Mouse (Mus musculus): ENCODE measurements around the gene Sbf1. TPM values are rescaled to one million over a fixed set of nuclear protein-coding genes. Genes with fewer than 3 reads are reported as not detected.
A peak's percentile ranks its signal among the peaks of the same experiment; 100 is the strongest.

Gene Sbf1
- polyA plus RNA-seq, 1 experiment from 2014 or later: 95.5 TPM

DNA sequence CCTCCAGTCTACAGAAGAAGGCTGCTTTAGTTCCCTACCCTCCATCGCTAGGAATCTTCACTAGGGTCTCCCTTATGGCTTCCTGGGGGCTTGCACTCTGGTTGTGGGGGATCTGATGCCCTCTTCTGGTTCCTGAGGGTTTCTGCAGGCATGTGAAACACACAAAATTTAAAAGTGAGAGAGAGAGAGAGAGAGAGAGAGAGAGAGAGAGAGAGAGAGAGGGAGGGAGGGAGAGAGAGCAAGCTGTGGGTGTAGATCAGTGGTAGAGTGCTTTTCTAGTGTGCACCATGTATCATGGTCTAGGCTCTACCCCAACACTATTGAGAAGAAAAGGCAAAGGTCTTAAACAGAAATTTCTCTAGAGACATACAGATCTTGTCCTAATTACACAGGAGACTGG lies 26.6 kb upstream of the Sbf1 start:
- Histone ChIP-seq H3K9me3 (replicated peaks) (no peaks in the 10 kb centered on the region), H3K4me3 (no peak overlapping the region), H3K27ac (no peak overlapping the region), H3K27me3 (no peaks in the 10 kb centered on the region), H3K9ac (no peak overlapping the region), H3K4me1 (no peaks in the 10 kb centered on the region), H3K4me2 (replicated peaks) (no peak overlapping the region), H3K36me3 (no peaks in the 10 kb centered on the region)
- no peak for ATAC-seq (ENCODE audit: low FRiP score)
- WGBS: 41% methylated on average over 1 of the region's 1 CpGs

- Histone ChIP-seq H3K9me3 (replicated peaks) (no peaks in the 10 kb centered on the region), H3K36me3 (no peaks in the 10 kb centered on the region), H3K4me1 (no peaks in the 10 kb centered on the region), H3K4me2 (replicated peaks) (no peak overlapping the region), H3K27me3 (no peaks in the 10 kb centered on the region), H3K4me3 (no peak overlapping the region), H3K9ac (no peak overlapping the region), H3K27ac (no peak overlapping the region)
- no peak for ATAC-seq (ENCODE audit: low FRiP score)
- WGBS: 77% methylated on average over 3 of the region's 3 CpGs
Observed at GRCm38 (mm10) chr15:89340136-89340535, 25.0 kb upstream of the Sbf1 start.

- no peaks in the 10 kb centered on the region for H3K4me1 ChIP-seq
Observed at GRCm38 (mm10) chr15:89339696-89340095, 24.6 kb upstream of the Sbf1 start.

GRCm38 (mm10) chr15:89336422-89336821 lies 21.3 kb upstream of the Sbf1 start:
- no peak overlapping the region for H3K9ac ChIP-seq
- no peak overlapping the region for H3K4me2 ChIP-seq (replicated peaks)
- H3K9me3 ChIP-seq (replicated peaks): no peaks in the 10 kb centered on the region
- H3K27me3 ChIP-seq: no peaks in the 10 kb centered on the region
- no peaks in the 10 kb centered on the region for H3K36me3 ChIP-seq
- no peaks in the 10 kb centered on the region for H3K4me1 ChIP-seq
- no peak overlapping the region for H3K27ac ChIP-seq
- 83% methylated on average over 14 of the region's 14 CpGs for WGBS
- no peak overlapping the region for H3K4me3 ChIP-seq
- no peak for ATAC-seq (ENCODE audit: low FRiP score)

More at GRCm38 (mm10) chr15:89339696-89340095, 24.6 kb upstream of the Sbf1 start:
- WGBS: 90% methylated on average over 2 of the region's 2 CpGs
- no peak for ATAC-seq (ENCODE audit: low FRiP score)
- H3K36me3 ChIP-seq: no peaks in the 10 kb centered on the region
- no peak overlapping the region for H3K27ac ChIP-seq
- H3K4me3 ChIP-seq: no peak overlapping the region
- H3K9ac ChIP-seq: no peak overlapping the region
- no peak overlapping the region for H3K4me2 ChIP-seq (replicated peaks)
- H3K27me3 ChIP-seq: no peaks in the 10 kb centered on the region
- no peaks in the 10 kb centered on the region for H3K9me3 ChIP-seq (replicated peaks)

GRCm38 (mm10) chr15:89334774-89335537 lies 19.8 kb upstream of the Sbf1 start:
- H3K27ac ChIP-seq: no peak overlapping the region
- 84% methylated on average over 17 of the region's 17 CpGs for WGBS

GRCm38 (mm10) chr15:89334271-89334670 lies 19.2 kb upstream of the Sbf1 start, which contains the start of gene Miox:
Miox (plus strand) TSS chr15:89334398.
- H3K4me3 ChIP-seq: no peak within 1 kb of the TSS
- no peak within 1 kb of the TSS for H3K27ac ChIP-seq
- WGBS: 94% methylated on average over 7 of the region's 7 CpGs
- no peaks in the 10 kb centered on the region for H3K36me3 ChIP-seq
- ATAC-seq (ENCODE audit: low FRiP score): no peak
- no peaks in the 10 kb centered on the region for H3K9me3 ChIP-seq (replicated peaks)
- H3K9ac ChIP-seq: no peak within 1 kb of the TSS; the same call in 1 of the 2 replicates
- no peak within 1 kb of the TSS for H3K4me2 ChIP-seq (replicated peaks)
- H3K27me3 ChIP-seq: no peaks in the 10 kb centered on the region
- no peaks in the 10 kb centered on the region for H3K4me1 ChIP-seq

More at GRCm38 (mm10) chr15:89334774-89335537, 19.8 kb upstream of the Sbf1 start:
- H3K9ac ChIP-seq: no peak overlapping the region; the same call in 1 of the 2 replicates
- no peak overlapping the region for H3K4me2 ChIP-seq (replicated peaks)
- H3K9me3 ChIP-seq (replicated peaks): no peaks in the 10 kb centered on the region
- no peak for ATAC-seq (ENCODE audit: low FRiP score)
- H3K36me3 ChIP-seq: no peaks in the 10 kb centered on the region
- H3K4me1 ChIP-seq: no peaks in the 10 kb centered on the region
- H3K27me3 ChIP-seq: no peaks in the 10 kb centered on the region
- H3K4me3 ChIP-seq: no peak overlapping the region

- WGBS: 61% methylated on average over 5 of the region's 5 CpGs
- Histone ChIP-seq H3K9ac (no peak overlapping the region), H3K27ac (no peak overlapping the region), H3K4me2 (replicated peaks) (no peak overlapping the region), H3K27me3 (peaks cover 15% of the 10 kb centered on the region), H3K36me3 (no peaks in the 10 kb centered on the region), H3K4me1 (peaks cover 5% of the 10 kb centered on the region; the same call in 1 of the 2 replicates), H3K4me3 (no peak overlapping the region), H3K9me3 (replicated peaks) (no peaks in the 10 kb centered on the region)
- no peak for ATAC-seq (ENCODE audit: low FRiP score)
Observed at GRCm38 (mm10) chr15:89326441-89326840, 11.3 kb upstream of the Sbf1 start.

DNA sequence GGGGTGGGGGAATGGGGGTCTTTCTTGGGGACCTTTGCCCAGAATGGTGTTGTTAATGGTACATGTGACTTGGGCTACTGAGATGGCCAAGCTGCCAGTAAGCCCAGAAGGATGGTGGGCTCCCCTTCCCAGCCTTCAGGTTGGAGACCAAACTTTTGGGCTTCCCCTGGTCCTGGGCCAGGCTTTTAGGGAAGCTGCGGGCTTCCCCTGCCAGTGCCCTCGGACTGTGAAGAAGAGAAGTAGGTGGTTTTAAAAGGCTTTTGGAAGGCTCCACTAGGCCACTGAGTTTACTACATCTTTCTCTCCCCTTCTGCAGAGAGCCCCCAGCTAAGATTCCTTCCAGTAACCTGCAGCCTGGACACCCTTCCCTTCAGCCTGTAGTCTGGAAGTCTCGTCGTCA lies 8.5 kb upstream of the Sbf1 start:
- no peak for ATAC-seq (ENCODE audit: low FRiP score)

DNA sequence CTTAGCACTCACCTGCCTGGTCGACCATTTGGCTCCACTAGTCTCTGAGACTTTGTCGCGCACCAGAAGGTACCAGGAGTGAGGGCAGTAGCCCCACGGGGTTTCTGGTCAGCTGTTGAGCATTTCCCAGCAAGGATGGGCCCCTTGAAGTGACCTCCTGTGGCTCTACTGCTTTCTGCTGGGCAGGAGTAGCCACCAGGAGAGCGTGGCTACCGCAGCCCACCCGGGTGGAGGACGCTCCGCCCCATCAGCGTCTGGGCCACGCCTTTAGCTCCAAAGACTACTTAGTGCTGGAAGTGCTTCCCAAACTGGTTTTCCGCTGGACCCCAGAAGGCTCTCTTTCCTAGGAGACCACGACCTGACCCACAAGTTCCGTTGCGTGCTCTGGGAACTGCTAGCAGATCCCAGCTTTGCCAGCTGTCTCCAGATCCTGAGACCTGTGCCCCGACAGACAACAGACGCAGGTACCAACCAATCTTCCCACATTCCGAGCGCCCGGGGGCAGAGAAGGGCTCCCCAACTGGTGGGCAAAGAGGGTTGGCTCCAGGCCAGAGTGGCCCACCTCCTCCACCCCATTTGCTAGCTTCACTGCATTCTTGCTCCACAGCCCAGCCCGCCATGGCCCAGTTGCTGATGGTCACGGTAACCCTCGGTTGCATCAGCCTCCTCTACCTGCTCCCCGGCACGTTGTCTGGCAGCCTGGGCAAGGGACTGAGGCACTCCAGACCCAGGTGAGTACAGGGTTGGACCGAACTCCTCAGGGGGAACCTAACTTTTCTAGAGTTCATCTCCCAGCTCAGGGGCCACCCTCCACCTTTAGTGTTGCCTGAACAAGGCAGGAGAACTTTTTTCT lies 7.8 kb upstream of the Sbf1 start, which contains the start of gene Adm2:
TSS of gene Adm2 (plus strand) at position 51 of the 853 bp plus-strand sequence.
- no peak for ATAC-seq (ENCODE audit: low FRiP score)
- Histone ChIP-seq H3K4me2 (replicated peaks) (peak within 1 kb of the TSS; percentile 32), H3K4me3 (no peak within 1 kb of the TSS; the same call in 1 of the 2 replicates), H3K27me3 (peaks cover 15% of the 10 kb centered on the region), H3K9ac (0 out of 2 replicates have a peak within 1 kb of the TSS, but pooled peaks have one; percentile 44), H3K4me1 (peaks cover 5% of the 10 kb centered on the region; the same call in 1 of the 2 replicates), H3K9me3 (replicated peaks) (no peaks in the 10 kb centered on the region), H3K27ac (no peak within 1 kb of the TSS), H3K36me3 (no peaks in the 10 kb centered on the region)
- 8% methylated on average over 26 of the region's 26 CpGs for WGBS

More for the DNA sequence above, 8.5 kb upstream of the Sbf1 start:
- no peak overlapping the region for H3K27ac ChIP-seq
- H3K27me3 ChIP-seq: peaks cover 15% of the 10 kb centered on the region
- no peak overlapping the region for H3K9ac ChIP-seq
- H3K4me2 ChIP-seq (replicated peaks): no peak overlapping the region
- H3K4me1 ChIP-seq: peaks cover 5% of the 10 kb centered on the region; the same call in 1 of the 2 replicates
- WGBS: 87% methylated on average over 4 of the region's 4 CpGs
- H3K36me3 ChIP-seq: no peaks in the 10 kb centered on the region
- H3K9me3 ChIP-seq (replicated peaks): no peaks in the 10 kb centered on the region
- no peak overlapping the region for H3K4me3 ChIP-seq

DNA sequence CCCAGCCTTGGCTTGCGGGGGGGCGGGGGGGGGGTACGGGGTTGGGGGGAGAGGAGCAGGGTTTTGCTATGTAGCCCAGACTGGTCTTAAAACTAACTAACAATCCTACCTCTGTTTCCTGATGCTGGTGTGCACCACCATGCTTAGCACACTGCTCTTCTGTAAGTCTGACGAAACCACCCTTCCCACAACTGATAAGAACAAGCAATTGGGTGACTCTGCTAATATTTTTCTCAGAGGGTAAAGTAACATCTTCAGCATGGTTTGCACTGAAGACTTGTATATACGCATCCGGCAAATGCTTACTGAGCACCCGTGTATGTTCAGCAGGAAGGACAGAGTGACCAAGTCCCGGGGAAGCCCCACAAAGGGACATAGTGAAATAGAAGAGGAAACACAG lies 6.2 kb upstream of the Sbf1 start:
- WGBS: 77% methylated on average over 8 of the region's 8 CpGs
- no peak overlapping the region for H3K27ac ChIP-seq
- peaks cover 5% of the 10 kb centered on the region; the same call in 1 of the 2 replicates for H3K4me1 ChIP-seq
- H3K4me3 ChIP-seq: no peak overlapping the region
- peaks cover 15% of the 10 kb centered on the region for H3K27me3 ChIP-seq
- H3K4me2 ChIP-seq (replicated peaks): no peak overlapping the region
- no peak overlapping the region for H3K9ac ChIP-seq
- ATAC-seq (ENCODE audit: low FRiP score): no peak
- no peaks in the 10 kb centered on the region for H3K36me3 ChIP-seq
- H3K9me3 ChIP-seq (replicated peaks): no peaks in the 10 kb centered on the region

GRCm38 (mm10) chr15:89316146-89316545 lies 1.0 kb upstream of the Sbf1 start:
- H3K9ac ChIP-seq: no peak overlapping the region
- H3K27me3 ChIP-seq: no peaks in the 10 kb centered on the region
- ATAC-seq (ENCODE audit: low FRiP score): no peak
- no peaks in the 10 kb centered on the region for H3K9me3 ChIP-seq (replicated peaks)
- 64% methylated on average over 11 of the region's 11 CpGs for WGBS
- H3K36me3 ChIP-seq: no peaks in the 10 kb centered on the region
- peaks cover 27% of the 10 kb centered on the region for H3K4me1 ChIP-seq
- no peak overlapping the region for H3K27ac ChIP-seq
- no peak overlapping the region for H3K4me3 ChIP-seq
- H3K4me2 ChIP-seq (replicated peaks): no peak overlapping the region

- no peaks in the 10 kb centered on the region for H3K27me3 ChIP-seq
- peak overlapping the region; percentile 95 for H3K4me2 ChIP-seq (replicated peaks)
- H3K27ac ChIP-seq: peak overlapping the region; percentile 44
- under 1% methylated on average over 58 of the region's 58 CpGs for WGBS
- H3K9me3 ChIP-seq (replicated peaks): no peaks in the 10 kb centered on the region
- peak overlapping the region; percentile 98 for H3K4me3 ChIP-seq
- H3K4me1 ChIP-seq: peaks cover 36% of the 10 kb centered on the region
- ATAC-seq (ENCODE audit: low FRiP score): peak; percentile 76
- no peaks in the 10 kb centered on the region for H3K36me3 ChIP-seq
- peak overlapping the region; percentile 96 for H3K9ac ChIP-seq
Observed at GRCm38 (mm10) chr15:89314511-89315189, 461 bp downstream of the Sbf1 start.

Data from hindbrain, embryonic 12.5 days (tissue).